Mouse (Mus musculus) bone marrow, adult 2 months (tissue): Measurements from ENCODE around the gene Hephl1.

ENCODE experiments used
- CTCF ChIP-seq: fragments of 200-500 bp; IDR thresholded peaks from 2 replicates; pipeline ENCODE4 v1.5.1; 2011; ENCODE audit warnings: low read length, control low read depth; ENCODE audit not compliant: control insufficient read depth, insufficient read depth
- POLR2A ChIP-seq: fragments of 200-500 bp; IDR thresholded peaks from 2 replicates; pipeline ENCODE4 v1.6.1; 2011; ENCODE audit warnings: low read depth, mild to moderate bottlenecking, control low read depth, low read length, borderline replicate concordance; ENCODE audit not compliant: control insufficient read depth

- TF ChIP-seq POLR2A: no peak
- TF ChIP-seq CTCF: no peak
Observed at GRCm38 (mm10) chr9:15064176-15064575, 47.7 kb downstream of the Hephl1 start.
